Mouse (Mus musculus) lung, postnatal 0 days (tissue): ENCODE measurements around the gene Fam214a. TPM values are rescaled to one million over a fixed set of nuclear protein-coding genes. Genes with fewer than 3 reads are reported as not detected.

Source experiments
- ATAC-seq: fragments of 200-750 bp; cut with Nextera tagmentation; 2 replicates; pipeline ENCODE4 v1.8.0; 2017; ENCODE audit warnings: moderate library complexity
- DNase-seq: peaks from one replicate; pipeline ENCODE4 v3.0.0-alpha.2; 2016; ENCODE audit warnings: low spot score
- H3K27ac ChIP-seq: fragments of 300-500 bp; sonication (generic); 2 replicates; pipeline ENCODE4 v1.5.1; 2014; ENCODE audit warnings: antibody characterized with exemption, mild to moderate bottlenecking, low read length, mixed read lengths
- H3K27me3 ChIP-seq: fragments of 300-500 bp; sonication (generic); replicated peaks from 2 replicates; pipeline ENCODE4 v1.6.1; 2014; ENCODE audit warnings: low read length, mixed read lengths; ENCODE audit not compliant: insufficient read depth
- H3K36me3 ChIP-seq: fragments of 300-500 bp; sonication (generic); 2 replicates; pipeline ENCODE4 v1.6.1; 2014; ENCODE audit warnings: low read length, mixed read lengths; ENCODE audit not compliant: insufficient read depth
- H3K4me1 ChIP-seq: fragments of 300-500 bp; sonication (generic); 2 replicates; pipeline ENCODE4 v1.6.1; 2014; ENCODE audit warnings: antibody characterized with exemption, low read depth, low read length, mixed read lengths; ENCODE audit not compliant: insufficient read depth
- H3K4me2 ChIP-seq: fragments of 300-500 bp; sonication (generic); replicated peaks from 2 replicates; pipeline ENCODE4 v1.6.1; 2014; ENCODE audit warnings: low read depth, mild to moderate bottlenecking, low read length, moderate library complexity, mixed read lengths
- H3K4me3 ChIP-seq: fragments of 300-500 bp; sonication (generic); 2 replicates; pipeline ENCODE4 v1.5.1; 2014; ENCODE audit warnings: low read depth, low read length
- H3K9ac ChIP-seq: fragments of 300-500 bp; sonication (generic); replicated peaks from 2 replicates; pipeline ENCODE4 v1.6.1; 2014; ENCODE audit warnings: low read depth, mild to moderate bottlenecking
- H3K9me3 ChIP-seq: fragments of 300-500 bp; sonication (generic); 2 replicates; pipeline ENCODE4 v1.6.1; 2016; ENCODE audit warnings: low read length, mixed read lengths
- CTCF ChIP-seq: IDR thresholded peaks from 2 replicates; pipeline ENCODE4 v1.5.1; 2016; ENCODE audit warnings: antibody characterized with exemption, mild to moderate bottlenecking
- EP300 ChIP-seq: IDR thresholded peaks from 2 replicates; pipeline ENCODE4 v1.6.1; 2016; ENCODE audit warnings: antibody characterized with exemption, mild to moderate bottlenecking, control low read depth
- WGBS: fragments of 180-500 bp; shearing (Covaris S2); extraction: QIAGEN DNeasy Blood & Tissue Kit; methylation state at CpG from one replicate; pipeline ENCODE4 v1.1.7; 2014; 5-methylcytosine and 5-hydroxymethylcytosine counted together
- polyA plus RNA-seq: library from polyadenylated mRNA; unstranded; fragments of >200 nt; fragmentation: Nextera tagmentation; extraction: Ambion mirVana; gene quantifications from 2 replicates; pipeline ENCODE4 v1.2.1, GENCODE M21; 2015

Gene Fam214a
- polyA plus RNA-seq, 1 experiment from 2014 or later, result 12.8 TPM

DNA sequence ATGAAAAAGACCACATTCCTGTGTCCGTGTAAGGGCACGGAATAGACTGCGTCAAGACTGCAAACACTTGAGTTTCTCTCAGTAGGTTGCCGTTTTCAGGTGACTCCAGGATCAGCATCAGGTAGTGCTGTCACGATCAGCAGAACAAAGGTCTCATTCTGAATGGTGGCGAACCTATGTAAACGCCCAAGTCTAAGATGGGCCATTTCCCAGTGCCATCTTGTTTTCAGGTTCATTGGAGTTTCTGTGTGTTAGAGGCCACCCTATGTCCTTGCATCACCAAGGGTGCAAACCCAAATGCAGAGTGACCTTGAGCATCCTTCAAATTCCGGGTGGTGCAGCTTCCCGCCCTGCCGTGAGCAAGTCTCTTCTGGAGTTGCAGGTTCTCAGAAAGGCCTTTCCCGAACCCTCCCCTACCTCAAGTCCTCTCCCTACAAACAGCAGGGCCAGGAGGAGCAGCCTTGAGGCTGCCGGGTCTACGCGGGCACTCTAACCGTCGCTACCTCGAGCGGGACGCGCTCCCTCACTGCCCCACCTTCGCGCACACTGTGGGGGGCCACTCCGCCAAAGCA, 117.9 kb downstream of the Fam214a start, which contains the start of gene Myo5a:
Gene Myo5a (plus strand): TSS at position 559 of the 572 bp plus-strand sequence.
- TF ChIP-seq CTCF, result no peak
- TF ChIP-seq EP300, result no peak
- ATAC-seq, result no peak

DNA sequence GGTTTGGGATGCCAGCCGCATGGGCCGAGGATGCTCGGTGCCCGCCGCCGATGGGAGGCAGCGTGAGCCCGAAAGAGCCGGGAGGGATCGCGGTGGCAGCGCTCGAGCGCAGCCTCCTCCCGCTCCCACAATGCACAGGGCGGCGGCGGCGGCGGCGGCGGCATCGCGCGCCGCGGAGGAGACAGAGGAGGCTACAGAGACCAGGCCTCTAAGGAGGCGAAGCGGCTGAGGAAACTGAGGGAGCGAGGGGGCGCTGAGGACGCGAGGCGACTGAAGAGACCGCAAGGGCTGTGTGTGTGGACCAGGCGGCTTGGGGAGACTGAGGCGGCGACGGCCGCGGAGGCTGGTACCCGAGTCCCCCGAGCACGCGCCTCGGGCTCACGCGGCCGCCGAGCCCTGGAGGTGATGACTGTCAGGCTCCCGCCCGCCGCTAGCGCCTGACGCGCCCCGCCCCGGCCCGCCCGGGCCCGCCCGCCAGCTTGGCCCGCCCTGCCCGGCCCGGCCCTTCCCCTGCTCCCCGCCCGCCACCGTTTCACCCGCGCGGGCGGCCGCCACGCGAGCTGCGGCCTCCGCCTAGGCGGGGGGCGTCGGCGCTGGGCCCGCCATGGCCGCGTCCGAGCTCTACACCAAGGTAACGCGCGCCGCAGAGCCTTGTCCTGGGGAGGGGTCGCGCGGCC, 118.5 kb downstream of the Fam214a start:
- peak overlapping the region; percentile 72 for H3K4me3 ChIP-seq
- 0 out of 2 replicates have a peak overlapping the region, but pooled peaks have one; percentile 20 for H3K27ac ChIP-seq
- TF ChIP-seq EP300 (no peak), CTCF (peak; percentile 33; the same call in 1 of the 2 replicates)
- DNase-seq, result peak; percentile 81
- H3K9me3 ChIP-seq, result no peaks in the 10 kb centered on the region
- peak; percentile 99 for ATAC-seq
- peak overlapping the region; percentile 41 for H3K9ac ChIP-seq
- H3K4me2 ChIP-seq, result peak overlapping the region; percentile 97
- H3K27me3 ChIP-seq, result no peaks in the 10 kb centered on the region
- WGBS, result 1% methylated on average over 19 of the region's 92 CpGs
- H3K36me3 ChIP-seq, result no peaks in the 10 kb centered on the region
- H3K4me1 ChIP-seq, result peaks cover 4% of the 10 kb centered on the region; the same call in 1 of the 2 replicates

More for the DNA sequence above, 117.9 kb downstream of the Fam214a start, which contains the start of gene Myo5a:
- H3K4me3 ChIP-seq, result peak within 1 kb of the TSS; percentile 72
- H3K9me3 ChIP-seq, result no peaks in the 10 kb centered on the region
- no peaks in the 10 kb centered on the region for H3K36me3 ChIP-seq
- peak within 1 kb of the TSS; percentile 20; the same call in 1 of the 2 replicates for H3K27ac ChIP-seq
- DNase-seq, result no peak
- H3K4me2 ChIP-seq, result peak within 1 kb of the TSS; percentile 97
- WGBS, result 16% methylated on average over 23 of the region's 23 CpGs
- no peaks in the 10 kb centered on the region for H3K27me3 ChIP-seq
- H3K4me1 ChIP-seq, result peaks cover 4% of the 10 kb centered on the region; the same call in 1 of the 2 replicates
- peak within 1 kb of the TSS; percentile 41 for H3K9ac ChIP-seq

DNA sequence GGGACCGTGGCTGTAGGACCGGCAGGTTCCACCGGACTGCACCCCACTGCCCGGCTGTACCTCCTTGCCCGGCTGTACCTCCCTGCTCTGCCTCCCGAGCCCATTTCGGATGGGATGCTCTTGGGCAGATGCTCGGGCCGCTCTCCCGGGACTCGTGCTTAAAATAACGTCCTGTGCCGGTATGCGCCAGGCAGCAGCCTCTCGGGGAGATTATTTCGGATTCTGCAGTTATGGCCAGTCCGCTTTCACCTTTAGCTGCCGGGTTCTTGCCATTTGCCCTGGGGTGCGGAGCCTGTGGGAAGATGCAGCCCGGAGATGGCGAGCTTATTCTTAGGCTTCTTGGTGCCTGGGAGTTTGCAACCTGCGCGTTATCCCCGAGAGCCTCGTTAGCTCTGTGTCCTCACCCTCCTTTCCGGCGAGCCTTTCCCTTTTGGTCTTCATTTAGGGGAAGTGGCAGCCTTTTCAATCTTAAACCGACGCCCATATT, 119.1 kb downstream of the Fam214a start:
- no peaks in the 10 kb centered on the region for H3K27me3 ChIP-seq
- peak overlapping the region; percentile 41; the same call in 1 of the 2 replicates for H3K9ac ChIP-seq
- H3K36me3 ChIP-seq, result no peaks in the 10 kb centered on the region
- DNase-seq (peak; percentile 30), ATAC-seq (peak; percentile 39; the same call in 1 of the 2 replicates)
- peaks cover 4% of the 10 kb centered on the region; the same call in 1 of the 2 replicates for H3K4me1 ChIP-seq
- no peak for TF ChIP-seq EP300
- no peaks in the 10 kb centered on the region for H3K9me3 ChIP-seq
- peak overlapping the region; percentile 20; the same call in 1 of the 2 replicates for H3K27ac ChIP-seq
- peak overlapping the region; percentile 97 for H3K4me2 ChIP-seq
- peak overlapping the region; percentile 72 for H3K4me3 ChIP-seq
- WGBS, result under 1% methylated on average over 27 of the region's 29 CpGs

DNA sequence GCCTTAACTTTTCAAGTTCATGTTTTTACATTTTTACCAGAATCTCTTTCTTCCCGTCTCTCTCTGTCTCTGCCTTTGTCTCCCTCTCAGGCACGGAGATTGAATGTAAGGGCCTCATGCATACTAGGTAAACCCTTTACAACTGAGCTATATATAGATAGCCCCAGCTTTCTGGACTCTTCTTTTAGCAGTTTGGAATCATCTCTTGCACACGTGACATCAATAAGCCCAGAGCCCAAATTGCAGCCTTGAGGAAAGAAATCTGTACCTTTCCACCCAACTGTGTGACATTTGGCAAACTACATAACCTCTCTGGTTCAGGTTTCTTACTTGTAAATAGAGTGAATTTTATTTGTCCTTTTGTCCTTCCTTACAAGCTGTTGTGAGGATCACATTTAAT, 119.7 kb downstream of the Fam214a start:
- no peak overlapping the region; the same call in 1 of the 2 replicates for H3K4me3 ChIP-seq
- no peak overlapping the region for H3K9ac ChIP-seq
- H3K4me1 ChIP-seq, result peaks cover 4% of the 10 kb centered on the region; the same call in 1 of the 2 replicates

DNA sequence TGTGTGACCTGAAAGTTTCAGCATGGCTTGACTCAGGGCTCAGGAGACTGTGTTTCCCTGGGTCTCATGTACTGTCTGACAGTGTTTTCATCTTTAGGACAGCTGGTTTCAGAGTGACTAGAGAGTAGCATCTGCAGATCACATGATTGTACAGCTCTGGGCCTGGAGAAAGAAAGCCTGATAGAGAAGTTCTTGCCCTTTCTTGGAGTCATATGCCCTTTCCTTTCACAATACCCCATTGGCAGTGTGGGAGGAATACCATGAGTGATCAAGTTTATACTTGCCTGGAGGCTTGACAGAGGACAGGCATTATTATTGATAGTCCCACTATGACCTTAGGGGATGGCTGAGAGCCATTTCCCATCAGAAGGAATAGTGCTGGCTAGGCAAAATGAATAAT, 124.5 kb downstream of the Fam214a start:
- no peak for TF ChIP-seq EP300
- no peak for TF ChIP-seq CTCF
- Histone ChIP-seq H3K27ac (no peak overlapping the region), H3K4me3 (no peak overlapping the region), H3K9ac (no peak overlapping the region), H3K27me3 (no peaks in the 10 kb centered on the region), H3K4me1 (no peaks in the 10 kb centered on the region), H3K4me2 (no peak overlapping the region), H3K9me3 (no peaks in the 10 kb centered on the region), H3K36me3 (no peaks in the 10 kb centered on the region)
- no peak for ATAC-seq
- DNase-seq, result no peak

More for the DNA sequence above, 119.7 kb downstream of the Fam214a start:
- DNase-seq, result no peak
- H3K36me3 ChIP-seq, result no peaks in the 10 kb centered on the region
- H3K27me3 ChIP-seq, result no peaks in the 10 kb centered on the region
- H3K4me2 ChIP-seq, result no peak overlapping the region; the same call in 1 of the 2 replicates
- no peak overlapping the region for H3K27ac ChIP-seq
- H3K9me3 ChIP-seq, result no peaks in the 10 kb centered on the region
- TF ChIP-seq CTCF (no peak), EP300 (no peak)
- ATAC-seq, result no peak
- WGBS, result 42% methylated on average over 3 of the region's 3 CpGs

Other genes starting within 250 kb of the Fam214a start
- not detected in 2 replicates for gene Onecut1, start 91.0 kb upstream of the Fam214a start, polyA plus RNA-seq
- gene Arpp19, start 84.7 kb downstream of the Fam214a start, polyA plus RNA-seq, result 248 and 254 TPM in 2 replicates
- gene Myo5a, start 118.1 kb downstream of the Fam214a start, polyA plus RNA-seq, result 3.2 and 3.6 TPM in 2 replicates